31 mouse cellular contexts compared by ENCODE assay signal in genomic region chr8:75042974-75043373, GRCm38 (mm10). TPM values are rescaled to one million over a fixed set of nuclear protein-coding genes. Genes with fewer than 3 reads are reported as not detected.
DNase-seq lines count a peak whose midpoint lies in the region; ATAC-seq and TF ChIP-seq lines count a peak whose summit lies in the region.
"Had no signal": no experiment of that assay in that cellular context is flagged by ENCODE, and none has a peak within 500 bp of the region (broad histone marks: within the 10 kb centered on the region; RNA-seq: fewer than 3 reads in every experiment).

No protein-coding gene starts in this region.

- WGBS in liver, embryonic 11.5 days, result 94% methylated on average over 1 of the region's 1 CpGs
- WGBS in macrophage (ENCODE audit: missing documents), result 91% methylated on average over 1 of the region's 1 CpGs
- 88% methylated on average over 1 of the region's 1 CpGs for WGBS in hindbrain, embryonic 13.5 days

- peak; percentile 19; the same call in 1 of the 2 replicates for ATAC-seq in liver, embryonic 11.5 days (replicated peaks; ENCODE audit: low FRiP score)
- peak; percentile 41; the same call in 1 of the 2 replicates for ATAC-seq in G1E (ENCODE audit: extremely low read depth, insufficient number of reproducible peaks, low FRiP score, poor library complexity, severe bottlenecking)
- 0 out of 2 replicates have a peak, but pooled peaks have one; percentile 28 for ATAC-seq in neutrophil, adult 5-6 weeks (ENCODE audit: extremely low read depth, insufficient number of reproducible peaks, low FRiP score, poor library complexity, severe bottlenecking)
- ATAC-seq in hindbrain, embryonic 13.5 days (ENCODE audit: low FRiP score), result no peak
- ATAC-seq: forebrain, postnatal 0 days; hindbrain, embryonic 16.5 days; midbrain, embryonic 13.5 days had no signal

- DNase-seq in liver, embryonic 11.5 days (ENCODE audit: low spot score), result no peak
- DNase-seq in liver (no peak), G1E (ENCODE audit: low spot score) (no peak)
- DNase-seq in natural killer cell, adult 2 months (ENCODE audit: low spot score in 2 of 2), result no peak
- DNase-seq in lung, postnatal 36 days, result no peak
- DNase-seq: adrenal gland, postnatal 25 days; cerebellum, adult 18-20 months; cerebellum, postnatal 14 days; forebrain, postnatal 0 days; gastrocnemius, postnatal 10 days; heart, adult 18-20 months; heart, postnatal 14 days; kidney, adult 9 months; kidney, postnatal 10 days; layer of hippocampus, postnatal 36 days; left cerebral cortex, postnatal 4 days; lung, adult 2 months; lung, postnatal 10 days; right cerebral cortex, adult 18-20 months; thymus, adult 2 months; thymus, postnatal 36 days had no signal

- no peak overlapping the region for H3K9ac ChIP-seq in liver, embryonic 11.5 days (ENCODE audit: low read depth, low read length)
- no peak overlapping the region for H3K9ac ChIP-seq in hindbrain, embryonic 13.5 days
- H3K9ac ChIP-seq: embryonic facial prominence, embryonic 15.5 days; forebrain, embryonic 12.5 days; forebrain, postnatal 0 days; limb, embryonic 15.5 days; midbrain, embryonic 13.5 days had no signal

- no peak for TF ChIP-seq CTCF in G1E (IDR thresholded peaks at IDR 0.05; ENCODE audit: low read depth, low read length)

- H3K27ac ChIP-seq in liver, embryonic 11.5 days (ENCODE audit: low read depth, low read length), result no peak overlapping the region
- peak overlapping the region; percentile 72 for H3K27ac ChIP-seq in macrophage
- H3K27ac ChIP-seq in hindbrain, embryonic 13.5 days, result no peak overlapping the region
- H3K27ac ChIP-seq: embryonic facial prominence, embryonic 10.5 days; embryonic facial prominence, embryonic 15.5 days; forebrain, embryonic 12.5 days; hindbrain, embryonic 10.5 days; limb, embryonic 15.5 days; midbrain, embryonic 13.5 days had no signal

- no peaks in the 10 kb centered on the region for H3K36me3 ChIP-seq in liver, embryonic 11.5 days (ENCODE audit: control insufficient read depth, insufficient read depth, low read length)
- H3K36me3 ChIP-seq in G1E (replicated peaks), result peaks cover 75% of the 10 kb centered on the region
- no peaks in the 10 kb centered on the region for H3K36me3 ChIP-seq in macrophage (ENCODE audit: inconsistent target)
- H3K36me3 ChIP-seq in hindbrain, embryonic 13.5 days, result no peaks in the 10 kb centered on the region
- H3K36me3 ChIP-seq: embryonic facial prominence, embryonic 10.5 days; embryonic facial prominence, embryonic 15.5 days; forebrain, embryonic 12.5 days; hindbrain, embryonic 10.5 days; limb, embryonic 15.5 days; midbrain, embryonic 13.5 days had no signal

- H3K27me3 ChIP-seq in liver, embryonic 11.5 days (replicated peaks; ENCODE audit: control insufficient read depth, insufficient read depth, low read length), result no peaks in the 10 kb centered on the region
- H3K27me3 ChIP-seq in G1E (ENCODE audit: insufficient read depth, low read length), result no peaks in the 10 kb centered on the region
- H3K27me3 ChIP-seq in hindbrain, embryonic 13.5 days, result no peaks in the 10 kb centered on the region
- H3K27me3 ChIP-seq: embryonic facial prominence, embryonic 15.5 days; forebrain, embryonic 12.5 days; limb, embryonic 15.5 days; midbrain, embryonic 13.5 days had no signal

- H3K4me1 ChIP-seq in liver, embryonic 11.5 days (replicated peaks; ENCODE audit: control insufficient read depth, insufficient read depth, low read length), result peaks cover 9% of the 10 kb centered on the region
- peaks cover 11% of the 10 kb centered on the region; the same call in 1 of the 2 replicates for H3K4me1 ChIP-seq in G1E (ENCODE audit: insufficient read depth, low read depth, low read length)
- H3K4me1 ChIP-seq in hindbrain, embryonic 13.5 days (replicated peaks), result peaks cover 7% of the 10 kb centered on the region
- H3K4me1 ChIP-seq: forebrain, embryonic 12.5 days; hindbrain, embryonic 10.5 days; midbrain, embryonic 13.5 days had no signal

- H3K4me3 ChIP-seq in liver, embryonic 11.5 days (ENCODE audit: low read depth, low read length), result no peak overlapping the region
- H3K4me3 ChIP-seq in G1E (ENCODE audit: low read depth, low read length) (no peak overlapping the region), macrophage (ENCODE audit: inconsistent target) (no peak overlapping the region)
- no peak overlapping the region for H3K4me3 ChIP-seq in hindbrain, embryonic 13.5 days
- H3K4me3 ChIP-seq: embryonic facial prominence, embryonic 10.5 days; embryonic facial prominence, embryonic 15.5 days; forebrain, embryonic 12.5 days; hindbrain, embryonic 10.5 days; limb, embryonic 15.5 days; midbrain, embryonic 13.5 days had no signal

- no peaks in the 10 kb centered on the region for H3K9me3 ChIP-seq in liver, embryonic 11.5 days (ENCODE audit: control insufficient read depth, low read length)
- no peaks in the 10 kb centered on the region for H3K9me3 ChIP-seq in G1E (replicated peaks)
- no peaks in the 10 kb centered on the region for H3K9me3 ChIP-seq in hindbrain, embryonic 13.5 days
- H3K9me3 ChIP-seq: embryonic facial prominence, embryonic 10.5 days; embryonic facial prominence, embryonic 15.5 days; forebrain, embryonic 12.5 days; hindbrain, embryonic 10.5 days; limb, embryonic 15.5 days; midbrain, embryonic 13.5 days had no signal

- no peak overlapping the region for H3K4me2 ChIP-seq in liver, embryonic 11.5 days
- no peak overlapping the region for H3K4me2 ChIP-seq in hindbrain, embryonic 13.5 days
- H3K4me2 ChIP-seq: embryonic facial prominence, embryonic 15.5 days; forebrain, embryonic 12.5 days; limb, embryonic 15.5 days; midbrain, embryonic 13.5 days had no signal

- H3K79me2 ChIP-seq in macrophage (ENCODE audit: inconsistent target), result peaks cover 100% of the 10 kb centered on the region

RNA-seq across cellular contexts. Expression of gene Tom1, which starts 9.5 kb away (rescaled TPM):
- polyA plus RNA-seq in liver, embryonic 11.5 days (2014; fragmentation: Nextera tagmentation; extraction: Ambion mirVana), result 22.2 and 24.6 TPM in 2 replicates
- total RNA-seq in G1E (2014; fragmentation: Nextera tagmentation) (42.6 and 55.8 TPM in 2 replicates), G1E (2017) (27.7 and 29.4 TPM in 2 replicates)
- polyA plus RNA-seq in G1E (2012) (15.4 and 17.4 TPM in 2 replicates), macrophage (2018) (56.0 to 178 TPM (median 76.1 TPM) in 3 replicates)
- 10 to 100 TPM; 16.2 to 96.7 (median 44.4) TPM for total RNA-seq in macrophage (2018; cell fraction: chromatin; rRNA removed)
- 10 to 100 TPM; 46.0 to 91.8 (median 68.1) TPM for total RNA-seq in macrophage (2018; cell fraction: cytosol; rRNA removed)
- 100 to 1,000 TPM in 1 of 26 experiments, 10 to 100 TPM in 25; 33.0 to 102 (median 52.5) TPM for total RNA-seq in macrophage (2018; cell fraction: nucleus; rRNA removed)
- 10.3 and 11.6 TPM in 2 replicates for total RNA-seq in neutrophil, adult 5-6 weeks (2017)
- polyA plus RNA-seq in hindbrain, embryonic 13.5 days (2015; fragmentation: Nextera tagmentation; extraction: Ambion mirVana), result 27.3 and 30.1 TPM in 2 replicates

RNA-seq across cellular contexts. Expression of gene Hmgxb4, which starts 49.8 kb away (rescaled TPM):
- 29.8 and 32.4 TPM in 2 replicates for polyA plus RNA-seq in liver, embryonic 11.5 days (2014; fragmentation: Nextera tagmentation; extraction: Ambion mirVana)
- total RNA-seq in G1E (2014; fragmentation: Nextera tagmentation), result 52.1 and 67.0 TPM in 2 replicates
- 38.3 and 43.5 TPM in 2 replicates for total RNA-seq in G1E (2017)
- 14.8 and 16.1 TPM in 2 replicates for polyA plus RNA-seq in G1E (2012)
- 10 to 100 TPM; 22.5 to 96.8 (median 50.7) TPM for total RNA-seq in macrophage (2018; cell fraction: chromatin; rRNA removed)
- total RNA-seq in macrophage (2018; cell fraction: cytosol; rRNA removed), result 10 to 100 TPM in 24 of 26 experiments, 1 to 10 TPM in 2; 9.2 to 23.1 (median 17.0) TPM
- 10 to 100 TPM; 14.7 to 69.1 (median 26.2) TPM for total RNA-seq in macrophage (2018; cell fraction: nucleus; rRNA removed)
- polyA plus RNA-seq in macrophage (2018), result 16.4 to 22.5 TPM (median 19.4 TPM) in 3 replicates
- 41.5 and 60.6 TPM in 2 replicates for total RNA-seq in neutrophil, adult 5-6 weeks (2017)
- polyA plus RNA-seq in hindbrain, embryonic 13.5 days (2015; fragmentation: Nextera tagmentation; extraction: Ambion mirVana), result 40.7 and 42.0 TPM in 2 replicates

RNA-seq across cellular contexts. Expression of gene Hmox1, which starts 50.4 kb away (rescaled TPM):
- 80.3 and 95.8 TPM in 2 replicates for polyA plus RNA-seq in liver, embryonic 11.5 days (2014; fragmentation: Nextera tagmentation; extraction: Ambion mirVana)
- total RNA-seq in G1E (2014; fragmentation: Nextera tagmentation) (8.8 and 13.0 TPM in 2 replicates), G1E (2017) (37.9 and 42.0 TPM in 2 replicates)
- polyA plus RNA-seq in G1E (2012) (11.2 and 14.0 TPM in 2 replicates), macrophage (2018) (364 to 915 TPM (median 701 TPM) in 3 replicates)
- 100 to 1,000 TPM in 1 of 26 experiments, 10 to 100 TPM in 23, 1 to 10 TPM in 2; 7.0 to 111 (median 46.5) TPM for total RNA-seq in macrophage (2018; cell fraction: chromatin; rRNA removed)
- total RNA-seq in macrophage (2018; cell fraction: cytosol; rRNA removed), result 100 to 1,000 TPM; 239 to 513 (median 404) TPM
- 100 to 1,000 TPM in 19 of 26 experiments, 10 to 100 TPM in 7; 26.8 to 387 (median 119) TPM for total RNA-seq in macrophage (2018; cell fraction: nucleus; rRNA removed)
- total RNA-seq in neutrophil, adult 5-6 weeks (2017), result 33.3 and 40.8 TPM in 2 replicates
- polyA plus RNA-seq in hindbrain, embryonic 13.5 days (2015; fragmentation: Nextera tagmentation; extraction: Ambion mirVana), result 13.7 and 16.6 TPM in 2 replicates
